Mouse (Mus musculus) CH12.LX (cell line): ENCODE measurements around the gene Ebi3. TPM values are rescaled to one million over a fixed set of nuclear protein-coding genes. Genes with fewer than 3 reads are reported as not detected.

ENCODE experiments used
- DNase-seq: peaks from one replicate; pipeline ENCODE4 v3.0.0-alpha.2; 2013; ENCODE audit errors: extremely low read depth
- H3K27ac ChIP-seq: 2 replicates; pipeline ENCODE4 v1.5.1; 2012; ENCODE audit warnings: low read depth, mild to moderate bottlenecking, control low read depth, moderate library complexity; ENCODE audit not compliant: insufficient read depth
- H3K27me3 ChIP-seq: replicated peaks from 2 replicates; pipeline ENCODE3; 2012; ENCODE audit warnings: inconsistent platforms
- H3K36me3 ChIP-seq, 2 experiments: replicated peaks in 1 of 2; 2 replicates each; pipeline versions ENCODE3 to v1.6.1; 2012; ENCODE audit warnings: inconsistent platforms in 1 of 2, low read length in 1 of 2, mild to moderate bottlenecking in 1 of 2, mixed read lengths in 1 of 2, moderate library complexity in 1 of 2; ENCODE audit not compliant: control insufficient read depth in 1 of 2, insufficient read depth in 1 of 2
- H3K4me1 ChIP-seq, 2 experiments: 2 replicates each; pipeline ENCODE4 v1.6.1; 2012; ENCODE audit warnings: inconsistent platforms in 1 of 2, moderate library complexity in 1 of 2; ENCODE audit not compliant: insufficient read depth in 2 of 2, control insufficient read depth in 1 of 2
- H3K4me2 ChIP-seq: 2 replicates; pipeline ENCODE4 v1.6.1; 2012; ENCODE audit warnings: low read depth, mild to moderate bottlenecking, control low read depth; ENCODE audit not compliant: poor library complexity, insufficient read depth, severe bottlenecking
- H3K4me3 ChIP-seq, 3 experiments: fragments of 150-350 bp in 1 of 3; sonication (generic) in 1 of 3; replicated peaks in 1 of 3; 2 replicates each; pipeline versions ENCODE3 to v1.5.1; 2011 to 2012; ENCODE audit warnings: low read depth in 2 of 3, low read length in 2 of 3, mild to moderate bottlenecking in 2 of 3, moderate library complexity in 2 of 3, control low read depth in 1 of 3, improper control_type of control experiment in 1 of 3, inconsistent platforms in 1 of 3, mixed read lengths in 1 of 3; ENCODE audit not compliant: poor library complexity in 1 of 3
- H3K79me2 ChIP-seq: replicated peaks from 2 replicates; pipeline ENCODE4 v1.6.1; 2012; ENCODE audit warnings: mild to moderate bottlenecking, moderate library complexity; ENCODE audit not compliant: control insufficient read depth, poor library complexity, insufficient read depth, severe bottlenecking; ENCODE audit errors: extremely low read depth
- H3K9ac ChIP-seq: 2 replicates; pipeline ENCODE4 v1.6.1; 2012; ENCODE audit warnings: low read depth, mild to moderate bottlenecking, control low read depth, moderate library complexity; ENCODE audit not compliant: insufficient read depth
- H3K9me3 ChIP-seq: replicated peaks from 2 replicates; pipeline ENCODE3; 2012; ENCODE audit warnings: low read length, inconsistent platforms, mixed read lengths
- BHLHE40 ChIP-seq: IDR thresholded peaks from 2 replicates; pipeline ENCODE4 v1.6.1; 2011; ENCODE audit warnings: mild to moderate bottlenecking, low read depth, low read length, improper control_type of control experiment
- CHD1 ChIP-seq: IDR thresholded peaks from 2 replicates; pipeline ENCODE4 v1.6.1; 2012; ENCODE audit warnings: low read depth, low read length, improper control_type of control experiment, inconsistent platforms
- CHD2 ChIP-seq: IDR thresholded peaks from 2 replicates; pipeline ENCODE4 v1.6.1; 2011; ENCODE audit warnings: low read length, improper control_type of control experiment
- CTCF ChIP-seq, 2 experiments: IDR thresholded peaks in 1 of 2; conservative IDR thresholded peaks in 1 of 2; 2 replicates each; pipeline ENCODE4 v1.5.1; 2011 to 2012; ENCODE audit warnings: low read depth in 2 of 2, low read length in 2 of 2, improper control_type of control experiment in 1 of 2, inconsistent platforms in 1 of 2, mild to moderate bottlenecking in 1 of 2, moderate library complexity in 1 of 2
- E2F4 ChIP-seq: IDR thresholded peaks from 2 replicates; pipeline ENCODE4 v1.6.1; 2011; ENCODE audit warnings: low read depth, low read length, improper control_type of control experiment; ENCODE audit not compliant: insufficient replicate concordance
- ELF1 ChIP-seq: IDR thresholded peaks from 2 replicates; pipeline ENCODE4 v1.6.1; 2014; ENCODE audit warnings: low read depth, mild to moderate bottlenecking, inconsistent platforms, low read length, improper control_type of control experiment
- EP300 ChIP-seq: IDR thresholded peaks from 2 replicates; pipeline ENCODE4 v1.6.1; 2011; ENCODE audit warnings: low read length, improper control_type of control experiment
- ETS1 ChIP-seq: conservative IDR thresholded peaks from 2 replicates; pipeline ENCODE4 v1.6.1; 2012; ENCODE audit warnings: low read depth, mild to moderate bottlenecking, inconsistent platforms, low read length, improper control_type of control experiment, moderate library complexity
- HCFC1 ChIP-seq: IDR thresholded peaks from 2 replicates; pipeline ENCODE4 v1.6.1; 2012; ENCODE audit warnings: low read depth, mild to moderate bottlenecking, inconsistent platforms, low read length, improper control_type of control experiment
- IRF4 ChIP-seq: IDR thresholded peaks from 2 replicates; pipeline ENCODE4 v1.6.1; 2014; ENCODE audit warnings: low read depth, mild to moderate bottlenecking, inconsistent platforms, low read length, improper control_type of control experiment
- JUN ChIP-seq: IDR thresholded peaks from 2 replicates; pipeline ENCODE4 v1.6.1; 2011; ENCODE audit warnings: low read depth, mild to moderate bottlenecking, low read length, improper control_type of control experiment, moderate library complexity; ENCODE audit not compliant: insufficient read depth
- JUND ChIP-seq: conservative IDR thresholded peaks from 2 replicates; pipeline ENCODE4 v1.6.1; 2011; ENCODE audit warnings: low read depth, low read length, improper control_type of control experiment
- MAFK ChIP-seq: IDR thresholded peaks from 2 replicates; pipeline ENCODE4 v1.6.1; 2011; ENCODE audit warnings: low read length, improper control_type of control experiment; ENCODE audit not compliant: insufficient replicate concordance
- MAX ChIP-seq: IDR thresholded peaks from 2 replicates; pipeline ENCODE4 v1.6.1; 2011; ENCODE audit warnings: low read length, improper control_type of control experiment
- MAZ ChIP-seq: IDR thresholded peaks from 2 replicates; pipeline ENCODE4 v1.6.1; 2012; ENCODE audit warnings: low read depth, mild to moderate bottlenecking, inconsistent platforms, low read length, improper control_type of control experiment, moderate library complexity
- MEF2A ChIP-seq: IDR thresholded peaks from 2 replicates; pipeline ENCODE4 v1.6.1; 2014; ENCODE audit warnings: low read depth, mild to moderate bottlenecking, inconsistent platforms, low read length, improper control_type of control experiment, borderline replicate concordance
- MXI1 ChIP-seq: IDR thresholded peaks from 2 replicates; pipeline ENCODE4 v1.6.1; 2011; ENCODE audit warnings: mild to moderate bottlenecking, low read depth, low read length, improper control_type of control experiment
- NELFE ChIP-seq: IDR thresholded peaks from 2 replicates; pipeline ENCODE4 v1.6.1; 2011; ENCODE audit warnings: low read depth, low read length, improper control_type of control experiment
- NRF1 ChIP-seq: IDR thresholded peaks from 2 replicates; pipeline ENCODE4 v1.6.1; 2014; ENCODE audit warnings: low read depth, mild to moderate bottlenecking, inconsistent platforms, low read length, improper control_type of control experiment, moderate library complexity
- POLR2A ChIP-seq: IDR thresholded peaks from 2 replicates; pipeline ENCODE4 v1.6.1; 2011; ENCODE audit warnings: low read depth, mild to moderate bottlenecking, improper control_type of control experiment, low read length
- POLR2AphosphoS2 ChIP-seq: IDR thresholded peaks from 2 replicates; pipeline ENCODE4 v1.6.1; 2011; ENCODE audit warnings: low read depth, low read length, improper control_type of control experiment
- RCOR1 ChIP-seq: conservative IDR thresholded peaks from 2 replicates; pipeline ENCODE4 v1.6.1; 2012; ENCODE audit warnings: low read depth, mild to moderate bottlenecking, inconsistent platforms, low read length, improper control_type of control experiment
- SIN3A ChIP-seq: IDR thresholded peaks from 2 replicates; pipeline ENCODE4 v1.6.1; 2012; ENCODE audit warnings: low read length, improper control_type of control experiment, inconsistent platforms
- TCF12 ChIP-seq: IDR thresholded peaks from 2 replicates; pipeline ENCODE4 v1.6.1; 2014; ENCODE audit warnings: low read depth, mild to moderate bottlenecking, inconsistent platforms, low read length, improper control_type of control experiment
- USF1 ChIP-seq: IDR thresholded peaks from 2 replicates; pipeline ENCODE4 v1.6.1; 2014; ENCODE audit warnings: low read depth, mild to moderate bottlenecking, inconsistent platforms, low read length, improper control_type of control experiment
- ZC3H11A ChIP-seq: IDR thresholded peaks from 2 replicates; pipeline ENCODE4 v1.6.1; 2012; ENCODE audit warnings: low read depth, mild to moderate bottlenecking, inconsistent platforms, low read length, improper control_type of control experiment
- ZKSCAN1 ChIP-seq: IDR thresholded peaks from 2 replicates; pipeline ENCODE4 v1.6.1; 2012; ENCODE audit warnings: low read depth, inconsistent platforms, low read length, improper control_type of control experiment, borderline replicate concordance
- ZMIZ1 ChIP-seq: IDR thresholded peaks from 2 replicates; pipeline ENCODE4 v1.6.1; 2012; ENCODE audit warnings: low read depth, mild to moderate bottlenecking, inconsistent platforms, low read length, improper control_type of control experiment
- ZNF384 ChIP-seq: IDR thresholded peaks from 2 replicates; pipeline ENCODE4 v1.6.1; 2012; ENCODE audit warnings: low read depth, low read length, improper control_type of control experiment, inconsistent platforms
- dilution Hi-C: fragments of 300-500 bp; cut with MboI; formaldehyde crosslinking; loops from 2 replicates; pipeline ENCODE4 v1.14.3; 2020; ENCODE audit warnings: low sequenced_read_pairs; ENCODE audit not compliant: extremely low pct_unique_long_range_greater_than_20kb, extremely low pct_ligation_motif_present
- in situ Hi-C: fragments of 300-500 bp; cut with MboI; formaldehyde crosslinking; loops from 3 replicates; pipeline ENCODE4 v1.14.3; 2019; ENCODE audit warnings: low sequenced_read_pairs, low pct_ligation_motif_present, low pct_unique_long_range_greater_than_20kb, mixed read lengths
- polyA plus RNA-seq: library from polyadenylated mRNA; unstranded; fragments of >175 nt; gene quantifications from 2 replicates; pipeline ENCODE4 v1.2.1, GENCODE M21; 2012; ENCODE audit warnings: low read depth; ENCODE audit not compliant: insufficient read length
- total RNA-seq, 2 experiments: library from RNA; depleted of rRNA; stranded (reverse); fragments of 300-350 nt in 1 of 2; fragments of >200 nt in 1 of 2; gene quantifications; 2 replicates each; pipeline ENCODE4 v1.2.3; 2012 to 2014

Ebi3 gene
- total RNA-seq (2012; rRNA removed) (102 and 207 TPM in 2 replicates), total RNA-seq (2014; rRNA removed) (55.0 and 60.3 TPM in 2 replicates), polyA plus RNA-seq (87.6 and 105 TPM in 2 replicates)

DNA sequence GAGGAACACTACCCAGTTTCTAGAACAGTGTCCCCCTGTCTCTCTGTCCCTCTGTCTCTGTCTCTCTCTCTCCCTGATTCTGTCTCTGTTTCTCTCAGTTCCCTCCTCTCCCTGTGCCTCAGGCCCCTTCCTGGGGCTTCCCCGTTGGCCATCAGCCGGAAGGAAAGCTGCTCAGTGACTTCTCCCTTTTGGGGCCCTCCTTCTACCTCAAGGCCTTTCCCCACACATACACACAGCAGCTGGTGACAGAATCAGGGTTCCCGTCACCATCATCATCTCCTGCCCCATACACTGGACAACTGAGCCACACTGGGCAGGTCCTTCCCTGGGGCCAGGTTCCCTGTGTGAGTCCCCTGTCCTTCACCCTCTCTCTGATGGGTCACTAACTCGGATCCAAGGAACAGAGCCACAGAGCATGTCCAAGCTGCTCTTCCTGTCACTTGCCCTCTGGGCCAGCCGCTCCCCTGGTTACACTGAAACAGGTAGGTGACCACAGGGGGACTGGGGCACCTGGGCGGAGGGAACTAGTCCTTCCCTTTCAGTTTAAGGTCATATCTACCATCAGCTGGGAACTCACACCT lies at the start of gene Ebi3:
Ebi3 (plus strand) TSS at position 194 of the 581 bp plus-strand sequence.
- peak within 1 kb of the TSS; percentile 42 for H3K4me2 ChIP-seq
- peaks cover 36 to 65% of the 10 kb centered on the region in 2 experiments for H3K4me1 ChIP-seq
- H3K27me3 ChIP-seq, result no peaks in the 10 kb centered on the region
- H3K4me3 ChIP-seq, result peak within 1 kb of the TSS; percentile 68 to 75 (median 72)
- DNase-seq, result peak; percentile 85
- peaks cover 27 to 34% of the 10 kb centered on the region in 2 experiments for H3K36me3 ChIP-seq
- dilution Hi-C loops (no loop called here), in situ Hi-C loops (loop anchor here (10.0 kb wide), 1 partner anchor 58 kb away; the partner anchor contains the start of gene Zfp959)
- no peaks in the 10 kb centered on the region for H3K9me3 ChIP-seq
- peak within 1 kb of the TSS; percentile 69 for H3K9ac ChIP-seq
- TF ChIP-seq MAZ, result peak; percentile 64; the same call in 1 of the 2 replicates
- peak; percentile 64 for TF ChIP-seq POLR2A
- 0 out of 2 replicates have a peak, but pooled peaks have one; percentile 2 for TF ChIP-seq MAFK
- no peak for TF ChIP-seq ZKSCAN1
- no peak for TF ChIP-seq ZC3H11A
- TF ChIP-seq MAX, result no peak
- peak; percentile 73 for TF ChIP-seq BHLHE40
- no peak for TF ChIP-seq CTCF (conservative IDR thresholded peaks at IDR 0.05 in 1 of 2, IDR thresholded peaks at IDR 0.05 in 1 of 2; ENCODE audit: low read depth in 2 of 2, low read length in 2 of 2)
- no peak for TF ChIP-seq CHD1
- peak; percentile 83 for TF ChIP-seq MEF2A
- TF ChIP-seq HCFC1, result peak; percentile 43
- TF ChIP-seq ZMIZ1, result peak; percentile 84; the same call in 1 of the 2 replicates
- peak; percentile 64; the same call in 1 of the 2 replicates for TF ChIP-seq POLR2AphosphoS2
- peak; percentile 58; the same call in 1 of the 2 replicates for TF ChIP-seq CHD2
- no peak for TF ChIP-seq JUND
- TF ChIP-seq SIN3A, result peak; percentile 91
- TF ChIP-seq NRF1, result peak; percentile 40; the same call in 1 of the 2 replicates
- TF ChIP-seq EP300, result peak; percentile 94
- no peak for TF ChIP-seq ZNF384
- no peak for TF ChIP-seq USF1
- peak; percentile 70; the same call in 1 of the 2 replicates for TF ChIP-seq MXI1
- TF ChIP-seq JUN, result no peak
- TF ChIP-seq NELFE, result peak; percentile 73; the same call in 1 of the 2 replicates
- no peak for TF ChIP-seq RCOR1
- peak; percentile 59; the same call in 1 of the 2 replicates for TF ChIP-seq ELF1
- peak; percentile 90 for TF ChIP-seq ETS1
- TF ChIP-seq IRF4, result peak; percentile 91
- peak; percentile 96 for TF ChIP-seq TCF12
- no peak for TF ChIP-seq E2F4
- H3K27ac ChIP-seq, result peak within 1 kb of the TSS; percentile 97
- peaks cover 32% of the 10 kb centered on the region for H3K79me2 ChIP-seq
